Mouse (Mus musculus): ENCODE measurements around the gene Hoxd11. TPM values are rescaled to one million over a fixed set of nuclear protein-coding genes. Genes with fewer than 3 reads are reported as not detected.

Gene Hoxd11
- not detected for total RNA-seq (2022)

DNA sequence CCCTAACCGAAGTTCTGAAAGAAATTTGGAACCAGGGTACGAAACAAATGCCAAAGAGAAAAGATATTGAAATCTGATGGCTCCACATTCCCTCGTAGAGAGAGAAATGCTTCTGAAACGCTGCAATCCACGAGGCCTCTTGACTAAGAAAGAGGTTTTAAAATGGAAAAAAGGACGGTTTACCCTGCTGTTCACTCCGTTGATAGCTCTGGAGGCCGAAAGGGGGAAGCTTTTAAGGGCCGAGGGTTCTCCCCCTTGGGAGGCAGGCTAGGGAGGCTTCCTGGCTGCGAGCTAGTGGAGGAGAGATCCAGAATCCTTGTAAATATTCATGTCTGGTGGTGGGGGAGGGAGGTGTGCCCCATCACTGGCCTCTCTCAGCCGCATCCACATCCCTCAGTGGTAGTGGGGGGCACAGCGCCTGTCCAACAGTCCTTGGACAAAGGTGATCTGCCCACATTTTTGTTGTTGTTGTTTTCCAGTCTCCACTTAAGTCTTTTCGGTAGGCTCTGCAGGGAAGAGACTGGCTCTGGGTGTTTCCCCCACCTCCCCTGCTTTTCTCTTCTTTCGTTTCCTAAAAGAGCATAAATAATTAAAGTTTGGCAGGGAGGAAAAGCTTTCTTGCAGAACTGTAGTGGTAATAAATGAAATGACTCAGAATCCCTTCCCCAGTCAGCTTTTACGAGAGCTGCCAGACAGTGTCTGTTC lies at the start of gene Hoxd11:
Hoxd11 (plus strand) TSS at position 667 of the 705 bp plus-strand sequence.
- DNase-seq (ENCODE audit: low spot score in 2 of 2): no peak

DNA sequence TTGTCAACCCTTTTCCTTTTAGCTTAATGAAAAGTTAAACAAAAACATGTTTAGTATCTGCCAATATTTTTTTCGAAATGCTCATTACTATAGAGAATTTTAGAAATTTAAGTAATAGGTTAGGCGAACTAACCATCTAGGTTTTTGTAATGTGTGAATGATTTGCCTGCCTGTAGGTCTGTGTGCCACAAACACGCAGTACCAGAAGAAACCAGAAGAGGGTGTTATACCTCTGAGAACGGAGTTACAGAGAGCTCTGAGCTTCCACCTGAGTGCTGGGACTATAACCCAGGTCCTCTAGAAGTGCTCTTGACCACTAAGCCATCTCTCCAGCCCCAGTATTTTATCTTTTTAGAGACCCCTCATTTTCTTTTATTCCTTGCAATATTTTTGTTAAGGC lies 43.9 kb upstream of the Hoxd11 start:
- DNase-seq (ENCODE audit: low spot score in 2 of 2): no peak

DNA sequence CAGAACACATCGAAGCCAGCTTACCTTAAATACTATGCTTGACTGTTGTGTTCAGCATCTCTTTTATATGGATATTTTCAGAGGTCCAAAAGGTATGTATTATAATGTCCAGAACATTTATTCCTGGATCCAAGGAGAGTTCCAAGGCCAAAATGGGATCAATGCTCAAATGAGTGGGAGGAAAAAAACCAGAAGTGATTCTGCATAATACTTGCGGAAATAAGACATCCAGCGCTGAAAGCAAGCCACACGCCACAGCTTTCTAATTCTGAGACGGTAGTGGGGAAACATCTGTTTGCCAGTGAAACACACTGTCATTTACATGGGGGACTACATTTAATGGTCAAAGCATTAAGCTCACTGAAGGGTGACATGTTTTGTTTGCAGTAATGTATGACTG lies 36.9 kb upstream of the Hoxd11 start:
- DNase-seq (ENCODE audit: low spot score in 2 of 2): no peak

DNA sequence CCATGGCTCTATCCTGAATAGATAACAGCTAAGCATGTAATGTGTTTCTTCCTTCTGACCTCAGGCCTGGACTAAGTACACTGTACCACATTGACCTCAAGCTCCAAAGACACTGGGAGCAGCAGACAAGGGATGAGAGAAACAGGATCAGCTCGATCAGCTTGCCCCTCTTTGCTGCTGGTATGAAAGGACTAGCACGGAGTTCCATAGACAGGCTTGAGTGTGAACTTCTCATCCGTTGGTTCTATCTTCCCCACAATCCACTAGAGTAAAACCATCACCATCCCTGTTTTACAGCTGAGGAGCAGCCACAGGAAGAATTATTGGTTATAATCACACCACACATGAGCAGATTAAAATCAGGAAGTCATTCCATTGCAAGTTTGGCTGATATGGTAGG lies 33.7 kb upstream of the Hoxd11 start:
- DNase-seq (ENCODE audit: low spot score in 2 of 2): no peak

DNA sequence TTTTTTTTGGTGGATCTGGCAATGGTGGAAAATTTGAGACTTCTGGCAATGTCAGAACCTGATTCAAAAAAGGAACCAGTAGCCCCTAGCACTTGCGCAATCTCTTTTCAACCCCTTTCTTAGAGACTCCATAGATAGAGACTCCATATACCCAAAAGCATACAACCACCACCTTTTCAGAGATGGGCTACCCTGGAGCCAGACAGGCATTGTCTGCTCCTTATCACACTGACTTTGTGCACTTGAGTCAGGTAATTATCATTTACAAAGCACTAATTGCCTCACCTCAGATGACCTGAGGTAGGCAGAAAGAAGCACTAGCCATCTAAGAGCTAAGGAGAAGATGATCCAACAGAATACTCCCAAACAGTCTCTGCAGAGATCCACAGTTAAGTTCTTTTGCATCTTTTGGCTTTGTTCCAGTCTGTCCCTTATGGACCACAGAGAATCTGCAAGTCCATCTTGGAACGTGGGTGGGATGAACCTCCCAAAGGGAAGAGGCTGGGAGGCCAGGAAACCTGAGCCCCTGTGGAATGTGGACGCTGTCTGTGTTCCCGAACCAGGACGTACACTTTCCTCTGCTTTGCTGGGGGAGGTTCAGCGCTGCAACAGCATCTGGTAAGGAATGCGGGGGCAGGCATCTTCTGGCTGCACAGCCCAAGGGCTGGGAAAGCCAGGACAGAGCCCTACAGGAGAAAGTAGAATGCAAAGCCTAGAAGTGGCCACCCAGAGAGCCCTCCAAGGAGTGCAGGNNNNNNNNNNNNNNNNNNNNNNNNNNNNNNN lies 32.1 kb upstream of the Hoxd11 start:
- DNase-seq (ENCODE audit: low spot score in 2 of 2): no peak

DNA sequence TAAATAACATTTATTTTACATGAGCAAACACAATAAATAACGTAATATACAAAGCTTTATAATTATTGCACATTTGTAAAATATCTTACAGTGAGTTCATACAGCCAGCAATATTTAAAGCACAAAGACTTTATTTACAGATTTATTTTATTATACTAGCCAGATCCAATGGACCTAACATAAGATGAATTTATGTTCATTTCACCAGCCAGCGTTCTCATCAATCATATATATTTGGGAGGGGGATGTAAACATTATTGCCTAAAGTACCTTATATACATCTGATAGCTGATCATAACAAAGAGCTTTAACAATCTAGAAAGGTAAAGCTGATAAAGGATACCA lies 26.4 kb upstream of the Hoxd11 start:
- no peak for DNase-seq (ENCODE audit: low spot score in 2 of 2)

DNA sequence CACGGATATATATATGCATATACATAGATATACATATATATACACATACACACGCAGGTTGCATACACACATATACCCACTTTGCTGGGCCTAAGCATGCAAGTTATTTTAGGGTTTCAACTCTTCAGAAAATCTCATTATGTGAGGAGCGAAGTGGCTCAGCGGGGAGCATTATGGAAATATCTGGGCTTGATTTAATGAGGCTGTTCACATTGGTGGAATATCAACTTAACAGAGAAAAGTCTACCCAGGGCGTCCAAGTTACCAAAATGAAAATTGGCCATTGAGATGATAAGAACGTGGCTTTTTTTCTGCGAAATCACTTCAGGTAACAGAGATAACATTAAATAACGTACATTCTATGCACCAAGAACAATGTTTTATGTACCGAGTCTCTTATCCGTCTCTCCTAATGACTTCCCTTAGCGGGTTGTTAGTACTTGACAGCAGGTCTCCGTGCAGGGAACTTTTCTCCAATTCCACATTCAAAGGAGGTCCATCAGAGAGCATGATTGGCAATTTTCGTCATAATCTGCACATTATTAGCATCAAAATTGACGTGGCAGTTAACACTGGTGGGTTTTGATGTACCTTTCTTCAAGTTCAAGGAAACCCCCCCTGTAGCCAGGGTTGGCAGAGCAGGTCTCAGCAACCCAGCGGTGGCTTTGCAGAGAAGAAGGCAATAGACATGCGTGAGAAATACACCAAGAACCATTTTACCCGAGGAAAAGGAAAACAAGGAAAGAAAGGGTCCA lies 25.4 kb upstream of the Hoxd11 start:
- DNase-seq (ENCODE audit: low spot score in 2 of 2): no peak

DNA sequence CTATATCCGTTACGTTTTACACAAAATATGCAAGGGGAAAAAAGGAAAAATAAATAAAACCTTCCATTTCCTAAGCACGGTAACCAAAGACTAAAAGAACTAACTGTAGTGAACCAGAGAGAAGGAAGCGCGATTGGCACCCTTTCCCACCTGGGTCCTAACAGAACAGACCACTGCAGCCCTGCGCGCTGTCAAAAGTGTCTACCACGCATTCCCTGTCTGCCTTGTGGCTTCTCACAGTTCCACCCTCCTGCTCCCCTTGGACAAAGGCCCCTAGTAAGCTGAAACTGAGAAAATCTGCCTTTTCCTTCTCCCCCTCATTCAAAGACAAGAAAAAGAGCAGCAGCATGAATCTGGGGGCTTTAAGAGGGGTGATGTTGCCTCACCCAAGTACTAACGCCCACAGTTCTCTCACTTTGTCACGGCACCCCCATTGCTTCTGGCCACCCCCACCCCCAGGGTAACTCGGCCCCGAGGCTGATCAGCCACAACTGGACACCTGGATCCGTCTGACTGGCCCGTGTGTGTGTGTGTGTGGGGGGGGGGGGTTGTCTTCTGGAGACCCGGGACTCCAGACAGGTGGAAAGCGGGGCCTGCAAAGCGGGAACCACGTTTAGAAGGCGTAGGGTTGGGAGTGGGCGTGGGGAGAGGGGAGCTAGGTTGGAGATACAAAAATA lies 24.5 kb upstream of the Hoxd11 start:
- DNase-seq (ENCODE audit: low spot score in 2 of 2): no peak

DNA sequence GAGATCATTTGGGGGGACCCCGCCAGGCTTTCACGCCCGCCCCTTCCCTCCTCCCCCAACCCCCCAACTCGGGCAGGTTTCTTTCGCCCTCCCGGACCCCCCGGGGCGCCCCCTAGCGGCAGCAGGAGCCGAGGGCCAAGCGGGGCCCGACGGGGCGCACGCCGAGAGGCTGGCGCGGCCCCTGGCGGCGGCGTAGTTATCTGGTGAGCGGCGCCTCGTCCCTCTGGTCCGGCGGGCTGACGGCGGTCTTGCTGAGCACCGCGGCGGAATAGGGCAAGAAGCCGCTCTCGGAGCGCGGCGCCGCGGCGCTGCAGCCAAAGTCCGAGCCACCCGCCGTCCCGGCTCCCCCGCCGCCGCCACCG lies 24.0 kb upstream of the Hoxd11 start:
- no peak for DNase-seq (ENCODE audit: low spot score in 2 of 2)

DNA sequence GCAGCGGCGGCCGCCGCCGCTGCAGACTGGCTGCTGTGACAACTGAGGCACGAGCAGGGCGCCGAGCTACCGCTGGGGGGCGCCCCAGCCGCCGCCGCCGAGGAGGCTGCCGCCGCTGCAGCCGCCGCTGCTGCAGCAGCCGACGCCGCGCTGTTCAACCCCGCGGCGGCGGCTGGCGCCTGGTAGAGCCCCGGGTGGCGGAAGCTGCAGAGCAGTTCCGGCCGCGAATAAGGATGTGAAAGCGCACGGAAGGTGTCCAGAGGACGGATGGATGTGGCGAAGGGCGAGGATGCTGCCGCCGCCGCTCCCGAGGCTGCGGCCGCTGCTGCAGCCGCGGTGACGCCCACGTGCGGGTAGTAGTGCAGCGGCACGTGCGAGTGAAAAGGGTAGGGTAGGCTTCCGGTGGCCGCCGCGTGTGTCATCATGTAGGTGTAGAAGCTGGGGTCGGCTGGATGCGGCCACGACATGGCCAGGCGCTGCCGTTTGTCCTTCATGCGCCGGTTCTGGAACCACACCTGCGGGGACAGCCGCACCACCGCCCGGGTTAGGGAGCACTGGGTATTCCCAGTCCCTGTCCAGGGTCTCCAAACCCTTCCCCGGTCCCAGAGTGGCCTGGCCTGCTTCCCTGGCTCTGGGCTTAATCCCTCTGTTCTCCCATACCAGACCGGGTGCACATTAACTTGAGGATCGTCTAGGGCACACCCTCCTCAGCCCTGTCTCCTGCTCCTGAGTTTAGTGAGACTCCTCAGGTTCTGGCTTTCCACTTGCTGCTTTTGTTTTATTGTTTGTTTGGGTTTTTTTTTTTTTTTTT lies 23.3 kb upstream of the Hoxd11 start:
- DNase-seq (ENCODE audit: low spot score in 2 of 2): no peak

DNA sequence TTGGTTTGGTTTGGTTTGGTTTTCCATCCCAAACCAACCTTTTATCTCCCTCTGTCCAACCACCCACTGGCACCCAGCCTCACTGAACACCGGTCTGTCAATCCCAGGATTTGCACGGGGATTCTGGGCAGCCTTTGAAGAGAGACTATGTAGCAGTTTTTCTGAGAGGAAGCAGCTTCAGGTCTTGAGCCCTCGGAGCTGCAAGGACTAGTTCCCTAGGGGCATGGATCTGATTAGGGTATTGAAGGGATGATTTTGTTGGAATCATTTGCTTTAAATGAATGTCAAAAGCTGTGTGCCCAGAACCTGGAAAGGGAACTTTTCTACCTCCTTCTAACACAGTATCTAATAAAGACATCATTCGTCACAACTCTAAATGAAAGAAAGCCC lies 22.7 kb upstream of the Hoxd11 start:
- DNase-seq (ENCODE audit: low spot score in 2 of 2): no peak

DNA sequence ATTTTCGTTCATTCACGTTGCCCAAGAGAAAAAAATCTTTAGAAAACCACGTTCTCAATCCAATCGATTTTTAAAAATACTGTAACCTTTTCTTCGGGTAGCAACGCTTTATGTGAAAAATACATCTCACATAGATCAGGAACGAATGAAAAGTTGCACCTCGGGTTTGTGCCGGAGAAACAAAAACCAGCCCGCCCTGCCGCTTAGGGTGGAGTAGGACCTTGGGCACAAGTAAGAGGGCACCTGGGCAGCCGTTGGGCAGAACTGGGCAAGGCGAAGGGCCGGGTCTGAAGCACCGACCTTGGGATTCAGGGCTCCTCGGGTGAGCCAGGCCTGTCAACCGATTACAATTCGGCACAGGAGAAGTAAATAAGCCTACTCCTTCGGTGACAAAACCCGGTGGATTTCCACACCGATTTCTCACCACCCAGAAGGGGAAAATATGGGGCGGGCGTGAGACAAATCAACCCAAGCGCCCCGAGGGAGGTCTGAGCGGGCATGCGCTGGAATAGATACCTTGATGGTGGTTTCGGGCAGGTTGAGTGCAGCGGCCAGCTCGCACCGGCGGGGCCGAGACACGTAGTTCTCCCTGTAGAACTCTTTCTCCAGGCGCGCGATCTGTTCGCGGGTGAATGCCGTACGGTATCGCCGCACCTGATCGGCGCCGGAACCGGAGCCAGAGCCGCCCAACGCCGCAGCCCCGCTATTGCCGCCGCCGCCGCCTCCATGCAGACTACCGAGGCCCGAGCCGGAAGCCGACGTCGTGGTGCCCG lies 21.9 kb upstream of the Hoxd11 start:
- no peak for DNase-seq (ENCODE audit: low spot score in 2 of 2)

DNA sequence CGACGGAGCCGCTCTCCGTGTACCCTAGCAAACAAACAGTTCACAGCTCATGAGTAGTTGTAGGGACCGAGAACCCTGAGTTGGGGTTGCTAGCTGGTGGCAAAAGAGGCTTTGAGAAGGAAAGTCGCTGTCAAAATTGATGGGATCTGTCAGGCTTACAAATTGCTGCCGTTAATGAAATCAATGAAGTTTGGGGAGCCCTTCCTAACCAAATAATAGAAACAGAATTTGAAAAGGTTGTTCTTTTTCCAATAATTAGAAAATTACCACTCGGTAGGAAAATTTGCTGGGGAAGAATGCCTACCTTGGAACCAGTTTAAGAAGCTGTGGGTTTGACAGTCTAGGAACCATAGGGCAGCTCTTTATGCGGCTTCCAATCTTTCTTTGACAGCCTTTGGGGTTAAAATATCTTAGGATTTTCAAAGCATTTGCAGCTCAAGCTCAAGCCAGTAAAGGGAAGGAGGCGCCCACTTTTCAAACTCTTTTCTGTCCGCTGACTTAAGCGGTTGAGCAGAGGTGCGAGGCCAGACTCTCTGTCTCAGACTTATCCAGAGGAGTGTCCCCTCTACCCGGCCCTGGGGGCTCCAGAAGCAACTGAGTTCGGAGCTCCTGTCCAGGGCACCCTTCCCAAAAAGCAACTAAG lies 21.2 kb upstream of the Hoxd11 start:
- no peak for DNase-seq (ENCODE audit: low spot score in 2 of 2)

DNA sequence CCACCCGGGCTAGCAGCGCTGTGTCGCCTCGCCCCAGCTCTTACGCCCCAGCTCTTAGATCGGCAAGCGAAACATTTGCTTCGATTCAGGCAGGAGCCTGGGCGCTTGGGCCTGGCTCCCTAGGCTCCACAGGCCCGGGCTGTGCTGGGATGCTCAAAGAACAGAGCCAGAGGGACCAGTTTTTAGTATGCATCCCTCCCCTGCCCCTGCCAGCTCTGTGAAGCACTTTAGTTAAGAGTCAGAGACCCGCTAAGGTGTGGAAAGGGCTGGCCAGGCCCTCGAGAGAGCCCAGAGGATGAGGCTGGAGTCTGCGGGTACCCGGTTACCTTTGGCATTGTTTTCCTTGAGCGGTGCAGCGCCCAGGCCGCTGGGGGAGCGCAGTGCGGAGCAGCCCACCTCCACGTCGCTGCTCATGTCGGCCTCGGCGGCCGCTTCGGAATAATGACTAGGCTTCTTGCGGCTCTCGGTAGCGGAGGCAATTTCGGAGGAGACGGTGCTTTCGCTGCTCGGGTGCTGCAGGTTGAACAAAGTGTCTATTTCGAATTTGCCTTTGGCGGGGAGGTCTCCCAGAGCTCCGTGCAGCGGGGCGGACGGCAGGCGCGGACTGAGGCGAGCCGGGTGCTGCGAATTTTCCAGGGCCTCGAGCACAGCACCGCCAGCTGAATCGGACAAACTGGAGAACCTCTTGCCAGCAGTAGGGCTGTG lies 20.5 kb upstream of the Hoxd11 start:
- no peak for DNase-seq (ENCODE audit: low spot score in 2 of 2)

DNA sequence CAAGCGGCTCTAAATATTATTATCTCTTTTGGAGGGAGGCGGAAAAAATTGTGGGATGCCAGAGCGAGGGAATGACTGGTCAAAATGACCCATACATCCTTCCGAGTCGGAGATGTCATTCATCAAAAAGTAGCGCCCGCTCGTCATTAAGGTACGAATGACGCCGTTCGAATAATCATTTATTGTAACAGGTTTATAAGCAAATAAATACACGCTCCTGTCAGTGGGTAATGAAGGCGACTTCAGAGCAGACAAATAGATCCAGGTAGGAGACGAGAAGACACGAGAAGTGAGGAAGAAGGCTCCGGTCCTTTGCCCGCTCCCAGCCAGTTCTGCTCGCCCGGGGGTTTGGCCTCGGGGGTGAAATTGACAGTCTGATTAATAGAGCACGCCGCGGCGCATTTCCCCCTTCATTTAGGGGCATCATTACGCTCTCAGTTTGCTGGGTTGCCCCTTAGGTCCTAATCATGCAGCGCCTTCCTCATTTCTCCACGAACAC lies 19.8 kb upstream of the Hoxd11 start, which contains the start of gene Evx2:
Evx2 (minus strand) TSS at position 51 of the 499 bp plus-strand sequence.
- no peak for DNase-seq (ENCODE audit: low spot score in 2 of 2)

DNA sequence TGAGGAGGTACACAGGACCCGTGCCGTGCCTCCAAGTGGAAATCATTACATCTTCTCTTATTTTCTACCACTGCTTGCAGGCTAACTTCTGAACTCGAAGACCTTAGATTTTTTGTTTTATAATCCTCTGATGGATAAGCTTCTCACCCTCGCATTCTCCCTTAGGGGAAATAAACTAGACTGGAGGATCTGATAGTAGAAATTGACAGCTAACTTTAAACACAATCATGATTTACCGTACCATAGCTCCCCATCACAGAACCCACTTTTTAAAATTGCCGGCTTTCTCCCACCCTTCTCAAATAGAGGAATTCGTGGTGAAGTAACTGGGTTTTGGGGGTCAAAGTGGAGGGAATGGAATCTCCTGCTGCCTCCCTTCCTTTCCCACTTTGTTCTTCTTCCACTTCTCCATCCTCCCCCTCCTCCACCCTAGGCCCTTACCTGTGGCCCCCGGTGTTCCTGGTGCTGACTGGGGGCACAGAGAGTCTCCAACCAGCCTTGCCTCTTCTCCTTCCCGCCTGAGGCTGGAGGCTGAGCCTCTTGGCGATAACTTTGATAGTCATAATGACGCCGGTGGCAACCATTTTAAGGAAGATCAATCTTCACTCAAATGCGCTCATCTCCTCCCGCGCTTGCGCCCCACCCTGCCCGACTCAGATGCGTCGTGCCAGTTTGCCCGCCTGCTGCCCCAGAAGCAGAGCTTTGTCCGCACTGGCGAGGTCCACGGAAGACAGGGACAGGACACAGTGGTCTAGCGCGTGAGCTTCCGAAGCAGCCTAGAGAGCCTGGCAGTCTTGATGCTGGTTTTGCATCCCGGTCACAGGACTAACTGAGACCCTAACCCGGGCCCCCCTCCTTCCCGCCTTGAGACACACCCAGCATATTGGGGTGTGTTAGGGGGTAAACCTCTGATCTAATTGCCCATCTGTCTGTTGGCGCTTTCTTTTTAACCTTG lies 18.7 kb upstream of the Hoxd11 start:
- DNase-seq (ENCODE audit: low spot score in 2 of 2): no peak

DNA sequence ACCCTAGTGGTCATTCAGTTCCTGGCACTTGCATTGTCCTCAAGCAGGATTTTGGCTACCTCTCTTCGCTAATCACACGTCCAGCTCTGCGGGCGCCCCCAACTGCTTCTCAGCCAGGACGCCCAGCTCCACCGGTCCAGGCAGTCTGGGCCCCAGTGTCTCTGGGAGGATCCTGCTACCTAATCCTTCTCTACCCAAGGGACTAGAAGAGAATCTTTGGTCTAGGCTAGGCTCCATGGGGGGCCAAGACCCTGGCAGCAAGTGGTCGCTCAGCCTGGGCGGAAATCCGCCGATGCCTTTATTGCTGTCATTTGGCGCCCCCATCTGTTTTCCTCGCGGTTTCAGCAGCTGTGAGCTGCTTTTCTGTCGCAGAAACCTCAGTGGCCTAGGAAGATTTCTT lies 17.7 kb upstream of the Hoxd11 start:
- no peak for DNase-seq (ENCODE audit: low spot score in 2 of 2)
